8 mouse cellular contexts compared by ENCODE assay signal in the genomic region with DNA sequence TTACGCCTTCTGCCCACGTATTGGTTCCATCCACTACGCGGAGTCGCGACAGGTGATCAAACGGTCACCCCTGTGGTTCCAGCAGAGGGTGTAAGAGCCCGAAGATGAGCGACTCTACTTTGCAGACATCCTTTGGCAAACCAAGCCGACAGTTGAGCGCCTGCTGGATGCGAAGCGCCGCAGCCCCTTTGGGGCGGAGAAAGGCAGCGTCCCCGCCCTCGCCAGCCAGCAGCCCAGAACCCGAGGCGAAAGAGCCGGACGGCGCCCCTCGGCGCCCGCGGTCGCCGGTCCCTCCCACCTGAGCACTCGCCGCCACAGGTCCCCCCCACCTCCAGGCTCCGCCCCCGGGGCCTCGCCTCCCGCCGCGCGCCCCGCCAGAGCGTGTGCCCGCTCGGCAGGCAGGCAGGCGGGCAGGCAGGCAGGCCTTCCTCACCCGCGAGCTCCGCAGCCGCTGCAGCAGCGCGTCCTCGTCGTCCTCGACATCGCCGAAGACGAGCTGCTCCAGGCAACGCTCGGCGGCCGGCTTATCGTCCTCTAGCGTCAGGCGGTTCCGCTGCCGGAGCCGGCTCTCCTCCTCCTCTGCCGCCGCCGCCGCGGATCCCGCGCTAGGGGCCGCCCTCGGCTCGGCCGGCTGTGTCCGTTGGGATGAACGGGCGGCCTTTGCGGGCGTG. TPM values are rescaled to one million over a fixed set of nuclear protein-coding genes. Genes with fewer than 3 reads are reported as not detected.
DNase-seq lines count a peak whose midpoint lies in the region; ATAC-seq and TF ChIP-seq lines count a peak whose summit lies in the region.

No protein-coding gene starts in this region.

- under 1% methylated on average over 75 of the region's 81 CpGs for WGBS in intestine, embryonic 15.5 days
- under 1% methylated on average over 81 of the region's 81 CpGs for WGBS in limb, embryonic 10.5 days
- under 1% methylated on average over 81 of the region's 81 CpGs for WGBS in midbrain, embryonic 10.5 days

- peaks cover 3% of the 10 kb centered on the region for H3K4me1 ChIP-seq in testis, adult 2 months (ENCODE audit: control insufficient read depth, insufficient read depth, low read length)
- H3K4me1 ChIP-seq in intestine, embryonic 15.5 days (replicated peaks): peaks cover 10% of the 10 kb centered on the region
- peaks cover 27% of the 10 kb centered on the region for H3K4me1 ChIP-seq in limb, embryonic 10.5 days
- H3K4me1 ChIP-seq in midbrain, embryonic 10.5 days: peaks cover 32% of the 10 kb centered on the region

- H3K27ac ChIP-seq in testis, adult 2 months (ENCODE audit: control insufficient read depth, insufficient read depth, low read depth, low read length): peak overlapping the region; percentile 97
- H3K27ac ChIP-seq in intestine, embryonic 15.5 days: peak overlapping the region; percentile 88
- H3K27ac ChIP-seq in limb, embryonic 10.5 days: peak overlapping the region; percentile 98
- peak overlapping the region; percentile 99 for H3K27ac ChIP-seq in midbrain, embryonic 10.5 days (replicated peaks)

- H3K4me2 ChIP-seq in intestine, embryonic 15.5 days (replicated peaks): peak overlapping the region; percentile 86

- no peaks in the 10 kb centered on the region for H3K27me3 ChIP-seq in testis, adult 2 months (ENCODE audit: control insufficient read depth, insufficient read depth, low read length)
- no peaks in the 10 kb centered on the region for H3K27me3 ChIP-seq in intestine, embryonic 15.5 days (replicated peaks)
- no peaks in the 10 kb centered on the region for H3K27me3 ChIP-seq in limb, embryonic 10.5 days (ENCODE audit: low read depth, poor library complexity, severe bottlenecking)
- H3K27me3 ChIP-seq in midbrain, embryonic 10.5 days (ENCODE audit: low read depth, poor library complexity, severe bottlenecking): no peaks in the 10 kb centered on the region

- peak overlapping the region; percentile 78 for H3K9ac ChIP-seq in intestine, embryonic 15.5 days

- peaks cover 4% of the 10 kb centered on the region for H3K36me3 ChIP-seq in testis, adult 2 months (ENCODE audit: control insufficient read depth, insufficient read depth, low read length)
- no peaks in the 10 kb centered on the region for H3K36me3 ChIP-seq in intestine, embryonic 15.5 days
- peaks cover 45% of the 10 kb centered on the region for H3K36me3 ChIP-seq in limb, embryonic 10.5 days
- peaks cover 38% of the 10 kb centered on the region for H3K36me3 ChIP-seq in midbrain, embryonic 10.5 days

- TF ChIP-seq CTCF in testis, adult 2 months (IDR thresholded peaks at IDR 0.05; ENCODE audit: control insufficient read depth, insufficient read depth, insufficient replicate concordance, low read depth, low read length): 0 out of 2 replicates have a peak, but pooled peaks have one; percentile 14

- DNase-seq in testis, postnatal 14 days (ENCODE audit: low spot score): no peak
- peak; percentile 52 for DNase-seq in gastrocnemius, postnatal 10 days
- DNase-seq in limb, embryonic 10.5 days (ENCODE audit: low spot score): peak; percentile 77
- peak; percentile 67 for DNase-seq in midbrain, embryonic 10.5 days (ENCODE audit: low spot score)
- DNase-seq in spleen, adult 12 weeks (ENCODE audit: low spot score): peak; percentile 79

- peak overlapping the region; percentile 99 for H3K4me3 ChIP-seq in testis, adult 2 months (ENCODE audit: control insufficient read depth, low read depth, low read length)
- peak overlapping the region; percentile 96 for H3K4me3 ChIP-seq in intestine, embryonic 15.5 days (replicated peaks)
- peak overlapping the region; percentile 74 for H3K4me3 ChIP-seq in limb, embryonic 10.5 days
- H3K4me3 ChIP-seq in midbrain, embryonic 10.5 days: peak overlapping the region; percentile 98

- TF ChIP-seq POLR2A in testis, adult 2 months (IDR thresholded peaks at IDR 0.05; ENCODE audit: control insufficient read depth, low read depth, low read length): peak; percentile 70

- H3K9me3 ChIP-seq in intestine, embryonic 15.5 days: no peaks in the 10 kb centered on the region
- no peaks in the 10 kb centered on the region for H3K9me3 ChIP-seq in limb, embryonic 10.5 days (replicated peaks)
- no peaks in the 10 kb centered on the region for H3K9me3 ChIP-seq in midbrain, embryonic 10.5 days (replicated peaks)

- ATAC-seq in common myeloid progenitor, adult 5-6 weeks (replicated peaks; ENCODE audit: low read depth, poor library complexity, severe bottlenecking): peak; percentile 21
- ATAC-seq in intestine, embryonic 15.5 days: peak; percentile 79

RNA-seq across cellular contexts. Expression of a gene that starts 0.5 kb away (rescaled TPM):
- 8.9 and 12.8 TPM in 2 replicates for polyA plus RNA-seq in testis, adult 2 months (2012; rRNA removed)
- total RNA-seq in common myeloid progenitor, adult 5-6 weeks (2017): 64.0 and 71.8 TPM in 2 replicates
- 10 to 100 TPM in 1 of 2 experiments, 1 to 10 TPM in 1; 9.7 to 12.9 TPM for total RNA-seq in gastrocnemius, postnatal 10 days (2021)
- polyA plus RNA-seq in intestine, embryonic 15.5 days (2015; fragmentation: Nextera tagmentation; extraction: Ambion mirVana): 26.3 and 30.2 TPM in 2 replicates
- 39.0 and 43.0 TPM in 2 replicates for polyA plus RNA-seq in limb, embryonic 10.5 days (2016; fragmentation: Nextera tagmentation; extraction: Ambion mirVana)
- polyA plus RNA-seq in midbrain, embryonic 10.5 days (2016; fragmentation: Nextera tagmentation; extraction: Ambion mirVana): 32.3 and 38.1 TPM in 2 replicates

RNA-seq across cellular contexts. Expression of a gene that starts 0.6 kb away (rescaled TPM):
- polyA plus RNA-seq in testis, adult 2 months (2012; rRNA removed): 15.9 and 20.4 TPM in 2 replicates
- total RNA-seq in common myeloid progenitor, adult 5-6 weeks (2017): 65.0 and 66.7 TPM in 2 replicates
- 10 to 100 TPM; 22.9 to 31.2 TPM for total RNA-seq in gastrocnemius, postnatal 10 days (2021)
- 21.7 and 24.2 TPM in 2 replicates for polyA plus RNA-seq in intestine, embryonic 15.5 days (2015; fragmentation: Nextera tagmentation; extraction: Ambion mirVana)
- 32.9 and 43.1 TPM in 2 replicates for polyA plus RNA-seq in limb, embryonic 10.5 days (2016; fragmentation: Nextera tagmentation; extraction: Ambion mirVana)
- 32.0 and 37.4 TPM in 2 replicates for polyA plus RNA-seq in midbrain, embryonic 10.5 days (2016; fragmentation: Nextera tagmentation; extraction: Ambion mirVana)
